Mouse (Mus musculus) brain, embryonic 14.5 days (tissue): ENCODE results near the gene Aff3.

Experiments used
- CTCF ChIP-seq: fragments of 200-500 bp; IDR thresholded peaks from 2 replicates; pipeline ENCODE4 v1.5.1; 2012; ENCODE audit warnings: inconsistent platforms, mild to moderate bottlenecking, moderate library complexity, borderline replicate concordance; ENCODE audit not compliant: insufficient read depth, insufficient read length; ENCODE audit errors: extremely low read depth
- POLR2A ChIP-seq: fragments of 200-500 bp; IDR thresholded peaks from 2 replicates; pipeline ENCODE4 v1.6.1; 2012; ENCODE audit warnings: mild to moderate bottlenecking, inconsistent platforms, borderline replicate concordance; ENCODE audit not compliant: poor library complexity, insufficient read depth, insufficient read length, severe bottlenecking; ENCODE audit errors: extremely low read depth

GRCm38 (mm10) chr1:38507636-38508179, 157.0 kb downstream of the Aff3 start:
- TF ChIP-seq POLR2A (no peak), CTCF (no peak)
